Mouse (Mus musculus): ENCODE results near the gene Slc22a23.

Slc22a23 gene

GRCm38 (mm10) chr13:34228905-34229304 is 116.1 kb downstream of the Slc22a23 start:
- no peak for DNase-seq

GRCm38 (mm10) chr13:34227720-34228661 is 117.0 kb downstream of the Slc22a23 start:
- no peak for DNase-seq

GRCm38 (mm10) chr13:34226940-34227339 is 118.0 kb downstream of the Slc22a23 start:
- DNase-seq, result no peak

GRCm38 (mm10) chr13:34222985-34223384 is 122.0 kb downstream of the Slc22a23 start:
- DNase-seq, result peak; percentile 23

GRCm38 (mm10) chr13:34219728-34220127 is 125.3 kb downstream of the Slc22a23 start:
- DNase-seq, result no peak

- no peak for DNase-seq
Measured at GRCm38 (mm10) chr13:34218776-34219175, 126.2 kb downstream of the Slc22a23 start.

- no peak for DNase-seq
Measured at GRCm38 (mm10) chr13:34214855-34215254, 130.1 kb downstream of the Slc22a23 start.

GRCm38 (mm10) chr13:34212735-34213212 is 132.2 kb downstream of the Slc22a23 start:
- no peak for DNase-seq

- DNase-seq, result no peak
Measured at GRCm38 (mm10) chr13:34211261-34211775, 133.7 kb downstream of the Slc22a23 start.

GRCm38 (mm10) chr13:34207714-34208470 is 137.1 kb downstream of the Slc22a23 start:
- no peak for DNase-seq

GRCm38 (mm10) chr13:34205216-34205615 is 139.8 kb downstream of the Slc22a23 start:
- no peak for DNase-seq

GRCm38 (mm10) chr13:34195676-34196075 is 149.3 kb downstream of the Slc22a23 start:
- no peak for DNase-seq

GRCm38 (mm10) chr13:34193384-34193783 is 151.6 kb downstream of the Slc22a23 start:
- peak; percentile 46 for DNase-seq

GRCm38 (mm10) chr13:34192414-34193191 is 152.4 kb downstream of the Slc22a23 start:
- peak; percentile 43 for DNase-seq

GRCm38 (mm10) chr13:34187571-34187970 is 157.4 kb downstream of the Slc22a23 start:
- DNase-seq, result peak; percentile 82

GRCm38 (mm10) chr13:34185371-34185770 is 159.6 kb downstream of the Slc22a23 start:
- DNase-seq, result no peak

- DNase-seq, result no peak
Measured at GRCm38 (mm10) chr13:34181624-34182023, 163.4 kb downstream of the Slc22a23 start.

GRCm38 (mm10) chr13:34174025-34174424 is 171.0 kb downstream of the Slc22a23 start:
- DNase-seq, result no peak

GRCm38 (mm10) chr13:34163304-34163975 is 181.5 kb downstream of the Slc22a23 start:
- no peak for DNase-seq

- peak; percentile 94 for DNase-seq
Measured at GRCm38 (mm10) chr13:34162491-34163303, 182.3 kb downstream of the Slc22a23 start, which contains the start of gene Psmg4. Psmg4 (plus strand) TSS chr13:34162964.

- no peak for DNase-seq
Measured at GRCm38 (mm10) chr13:34159926-34160325, 185.1 kb downstream of the Slc22a23 start.
